Mouse (Mus musculus) liver, adult 2 months (tissue): ENCODE data around the gene Adamts1. TPM values are rescaled to one million over a fixed set of nuclear protein-coding genes. Genes with fewer than 3 reads are reported as not detected.
A peak's percentile ranks its signal among the peaks of the same experiment; 100 is the strongest.

Experiments
- DNase-seq: peaks from one replicate; pipeline ENCODE4 v3.0.0-alpha.2; 2011; ENCODE audit warnings: low read depth, low spot score; ENCODE audit errors: extremely low read depth
- H3K27ac ChIP-seq: fragments of 200-500 bp; replicated peaks from 2 replicates; pipeline ENCODE4 v1.5.1; 2012; ENCODE audit warnings: low read depth, mild to moderate bottlenecking, control low read depth, inconsistent platforms, low read length; ENCODE audit not compliant: insufficient read depth
- H3K27me3 ChIP-seq: fragments of 200-500 bp; 2 replicates; pipeline ENCODE4 v1.6.1; 2012; ENCODE audit warnings: mild to moderate bottlenecking, moderate library complexity, low read length, inconsistent platforms; ENCODE audit not compliant: control insufficient read depth, insufficient read depth
- H3K36me3 ChIP-seq: fragments of 200-500 bp; 2 replicates; pipeline ENCODE4 v1.6.1; 2012; ENCODE audit warnings: low read length, inconsistent platforms; ENCODE audit not compliant: control insufficient read depth, insufficient read depth
- H3K4me1 ChIP-seq: fragments of 200-500 bp; 2 replicates; pipeline ENCODE4 v1.6.1; 2011; ENCODE audit warnings: low read length; ENCODE audit not compliant: control insufficient read depth, insufficient read depth
- H3K4me3 ChIP-seq: fragments of 200-500 bp; 2 replicates; pipeline ENCODE4 v1.5.1; 2011; ENCODE audit warnings: low read depth, mild to moderate bottlenecking, control low read depth, low read length, moderate library complexity; ENCODE audit not compliant: insufficient read depth
- H3K79me2 ChIP-seq: fragments of 200-500 bp; 2 replicates; pipeline ENCODE4 v1.6.1; 2012; ENCODE audit warnings: inconsistent platforms, mild to moderate bottlenecking, low read length, moderate library complexity; ENCODE audit not compliant: control insufficient read depth, insufficient read depth
- H3K9ac ChIP-seq: fragments of 200-500 bp; 2 replicates; pipeline ENCODE4 v1.6.1; 2012; ENCODE audit warnings: low read depth, mild to moderate bottlenecking, control low read depth, inconsistent platforms, low read length
- CTCF ChIP-seq: fragments of 200-500 bp; IDR thresholded peaks from 2 replicates; pipeline ENCODE4 v1.5.1; 2011; ENCODE audit warnings: low read depth, low read length, control low read depth
- POLR2A ChIP-seq: fragments of 200-500 bp; IDR thresholded peaks from 2 replicates; pipeline ENCODE4 v1.6.1; 2011; ENCODE audit warnings: low read length, control low read depth; ENCODE audit not compliant: insufficient read depth; ENCODE audit errors: extremely low read depth
- WGBS: fragments of 180-500 bp; shearing (Covaris S2); methylation state at CpG from one replicate; pipeline ENCODE4 v1.1.7; 2018; 5-methylcytosine and 5-hydroxymethylcytosine counted together
- polyA plus RNA-seq: library from polyadenylated mRNA; depleted of rRNA; stranded (reverse); fragments of >200 nt; gene quantifications from 2 replicates; pipeline ENCODE4 v1.2.3, GENCODE M21; 2012; rRNA removed
- total RNA-seq: library from RNA; depleted of rRNA; stranded (reverse); fragments of >200 nt; gene quantifications from 2 replicates; pipeline ENCODE4 v1.2.3, GENCODE M21; 2014; rRNA removed

Gene Adamts1
- total RNA-seq (8.9 and 12.1 TPM in 2 replicates), polyA plus RNA-seq (5.1 and 9.4 TPM in 2 replicates)

DNA sequence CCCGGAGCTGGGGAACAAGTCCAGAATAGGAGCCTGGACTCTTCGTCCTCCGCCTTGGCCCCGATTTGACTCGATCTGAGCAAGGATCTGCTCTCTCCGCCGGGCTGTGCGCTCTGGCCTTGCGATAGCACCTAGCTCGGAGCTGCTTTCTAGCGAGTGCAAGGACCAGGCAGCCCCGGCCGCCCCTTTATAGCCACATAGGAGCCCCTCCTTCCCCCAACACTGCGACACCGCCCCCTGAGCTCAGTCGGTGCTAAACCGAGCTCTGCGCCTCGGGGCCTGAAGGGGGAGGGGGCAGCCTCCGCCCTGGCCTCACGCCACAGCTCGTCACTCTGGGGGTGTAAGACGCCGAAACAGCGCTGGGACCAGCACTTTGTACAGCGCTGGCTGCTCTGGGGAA is at the start of gene Adamts1:
Gene Adamts1 (minus strand): TSS at position 160 of the 400 bp plus-strand sequence.
- H3K27me3 ChIP-seq: no peaks in the 10 kb centered on the region
- H3K79me2 ChIP-seq: no peaks in the 10 kb centered on the region
- TF ChIP-seq POLR2A (peak; percentile 87), CTCF (no peak)
- H3K4me1 ChIP-seq: peaks cover 6% of the 10 kb centered on the region; the same call in 1 of the 2 replicates
- H3K4me3 ChIP-seq: peak within 1 kb of the TSS; percentile 63
- peak within 1 kb of the TSS; percentile 63 for H3K9ac ChIP-seq
- WGBS: under 1% methylated on average over 26 of the region's 26 CpGs
- DNase-seq: peak; percentile 29
- H3K36me3 ChIP-seq: peaks cover under 1% of the 10 kb centered on the region; the same call in 1 of the 2 replicates
- H3K27ac ChIP-seq: peak within 1 kb of the TSS; percentile 68

GRCm38 (mm10) chr16:85827066-85827465 is 24.2 kb upstream of the Adamts1 start:
- Histone ChIP-seq H3K27ac (no peak overlapping the region), H3K4me3 (no peak overlapping the region), H3K27me3 (no peaks in the 10 kb centered on the region), H3K36me3 (no peaks in the 10 kb centered on the region), H3K9ac (no peak overlapping the region), H3K4me1 (no peaks in the 10 kb centered on the region), H3K79me2 (no peaks in the 10 kb centered on the region)
- DNase-seq: no peak
- TF ChIP-seq CTCF: no peak
- TF ChIP-seq POLR2A: no peak
- 68% methylated on average over 3 of the region's 3 CpGs for WGBS

DNA sequence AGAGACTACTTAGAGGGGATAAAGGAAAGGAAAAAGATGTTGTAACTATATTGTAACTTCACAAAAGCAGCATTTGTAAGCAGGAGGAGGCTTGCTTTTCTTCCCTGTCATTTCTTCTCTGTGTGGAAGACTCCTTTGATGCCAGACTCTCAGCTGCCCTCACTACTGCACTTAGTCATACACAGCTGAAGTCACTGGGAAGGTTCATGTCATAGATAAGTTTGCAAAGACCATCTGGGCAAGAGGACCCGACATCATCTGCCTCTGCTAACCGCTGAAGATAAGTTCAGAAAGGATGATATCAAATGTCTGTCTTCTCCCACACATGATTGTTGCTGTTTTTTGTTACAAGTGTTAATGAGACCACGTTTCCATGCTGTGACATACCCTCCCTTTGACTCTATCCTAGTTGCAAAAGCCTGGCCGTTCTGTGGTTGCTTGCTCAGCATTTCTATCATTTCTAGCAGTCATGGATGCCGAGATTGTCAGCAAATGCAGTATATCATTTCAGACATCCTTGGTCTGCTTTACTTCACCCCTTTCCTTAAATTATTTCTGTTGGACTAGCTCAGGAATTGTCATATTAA is 19.5 kb upstream of the Adamts1 start:
- H3K4me3 ChIP-seq: no peak overlapping the region

GRCm38 (mm10) chr16:85819808-85820458 is 17.0 kb upstream of the Adamts1 start:
- WGBS: 53% methylated on average over 5 of the region's 5 CpGs
- no peaks in the 10 kb centered on the region for H3K79me2 ChIP-seq
- H3K9ac ChIP-seq: no peak overlapping the region
- no peak overlapping the region for H3K4me3 ChIP-seq
- H3K27ac ChIP-seq: no peak overlapping the region
- DNase-seq: no peak
- H3K36me3 ChIP-seq: no peaks in the 10 kb centered on the region
- TF ChIP-seq POLR2A (no peak), CTCF (no peak)
- H3K4me1 ChIP-seq: no peaks in the 10 kb centered on the region
- no peaks in the 10 kb centered on the region for H3K27me3 ChIP-seq

More for the DNA sequence above, 19.5 kb upstream of the Adamts1 start:
- Histone ChIP-seq H3K9ac (no peak overlapping the region), H3K79me2 (no peaks in the 10 kb centered on the region), H3K4me1 (no peaks in the 10 kb centered on the region), H3K36me3 (no peaks in the 10 kb centered on the region), H3K27ac (no peak overlapping the region), H3K27me3 (no peaks in the 10 kb centered on the region)
- WGBS: 72% methylated on average over 5 of the region's 5 CpGs
- no peak for DNase-seq
- no peak for TF ChIP-seq POLR2A
- no peak for TF ChIP-seq CTCF

DNA sequence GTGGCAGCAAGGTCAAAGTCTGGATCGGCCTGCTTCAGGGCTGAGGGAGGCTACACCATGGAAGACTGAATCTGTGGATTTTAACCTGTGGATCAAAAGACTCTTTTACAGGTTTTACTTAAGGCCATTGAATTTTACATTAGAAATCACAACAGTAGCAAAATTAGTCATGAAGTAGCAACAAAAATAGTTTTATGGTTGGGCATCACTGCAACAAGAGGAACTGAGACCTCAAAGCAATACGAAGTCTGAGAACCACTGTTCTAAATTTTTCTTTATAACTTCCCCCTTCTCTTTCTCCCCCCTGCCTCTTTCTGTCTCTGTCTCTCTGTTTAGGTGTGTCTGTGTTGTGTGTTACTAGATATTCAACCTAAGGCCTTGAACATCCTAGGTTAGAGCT is 11.2 kb upstream of the Adamts1 start:
- 92% methylated on average over 2 of the region's 2 CpGs for WGBS
- Histone ChIP-seq H3K9ac (no peak overlapping the region), H3K4me3 (no peak overlapping the region), H3K79me2 (no peaks in the 10 kb centered on the region), H3K4me1 (no peaks in the 10 kb centered on the region), H3K36me3 (no peaks in the 10 kb centered on the region), H3K27ac (no peak overlapping the region), H3K27me3 (no peaks in the 10 kb centered on the region)
- TF ChIP-seq POLR2A (no peak), CTCF (no peak)
- no peak for DNase-seq

GRCm38 (mm10) chr16:85807626-85808025 is 4.7 kb upstream of the Adamts1 start:
- Histone ChIP-seq H3K27me3 (no peaks in the 10 kb centered on the region), H3K4me1 (no peaks in the 10 kb centered on the region; the same call in 1 of the 2 replicates), H3K27ac (no peak overlapping the region), H3K79me2 (no peaks in the 10 kb centered on the region), H3K4me3 (no peak overlapping the region), H3K36me3 (no peaks in the 10 kb centered on the region), H3K9ac (no peak overlapping the region)
- WGBS: 11% methylated on average over 2 of the region's 2 CpGs
- DNase-seq: peak; percentile 29
- TF ChIP-seq CTCF: peak; percentile 49; the same call in 1 of the 2 replicates
- TF ChIP-seq POLR2A: no peak
